Mouse (Mus musculus): ENCODE data around the gene Arhgap15.

GRCm38 (mm10) chr2:44045231-44045630 is 296.6 kb downstream of the Arhgap15 start:
- TF ChIP-seq POLR2A (IDR thresholded peaks at IDR 0.05; ENCODE audit: low read depth, low read length) (no peak), CTCF (IDR thresholded peaks at IDR 0.05; ENCODE audit: extremely low read depth, insufficient read depth, insufficient read length, insufficient replicate concordance) (no peak)
